Mouse (Mus musculus) G1E (cell line): ENCODE data around the gene S100a9.

Experiments used
- CTCF ChIP-seq: IDR thresholded peaks from 2 replicates; pipeline ENCODE4 v1.5.1; 2012; ENCODE audit warnings: low read depth, low read length, inconsistent platforms, mixed read lengths
- GATA1 ChIP-seq: IDR thresholded peaks from 2 replicates; pipeline ENCODE4 v1.6.1; 2012; ENCODE audit warnings: borderline replicate concordance, low read length, inconsistent platforms, mixed read lengths
- POLR2AphosphoS5 ChIP-seq: IDR thresholded peaks from 2 replicates; pipeline ENCODE4 v1.6.1; 2012; ENCODE audit warnings: low read depth, low read length, inconsistent platforms; ENCODE audit not compliant: insufficient replicate concordance
- TAL1 ChIP-seq: conservative IDR thresholded peaks from 2 replicates; pipeline ENCODE4 v1.6.1; 2012; ENCODE audit warnings: low read depth, low read length, inconsistent platforms, mixed read lengths

DNA sequence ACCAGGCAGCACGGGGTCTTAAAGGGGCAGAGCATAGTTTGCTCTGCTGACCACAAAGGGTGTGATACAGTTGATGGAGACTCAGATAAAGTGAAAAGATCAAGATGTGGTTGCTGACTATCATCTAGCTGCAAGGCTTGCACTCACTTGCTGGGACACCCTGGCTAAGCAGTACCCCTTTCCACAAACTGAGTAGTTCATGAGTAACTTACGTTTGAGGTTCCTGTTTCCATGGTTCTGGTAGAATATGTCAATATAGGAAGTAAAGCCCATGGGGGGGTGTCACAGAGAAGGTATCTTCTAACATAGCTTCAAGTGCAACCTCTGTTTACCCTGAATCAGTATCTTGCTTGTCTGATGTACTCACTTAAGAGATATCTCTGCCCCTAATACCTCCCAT is 2.0 kb downstream of the S100a9 start:
- TF ChIP-seq CTCF, result no peak
- TF ChIP-seq GATA1, result no peak
- no peak for TF ChIP-seq POLR2AphosphoS5
- TF ChIP-seq TAL1, result no peak
